Mouse (Mus musculus) right cerebral cortex, postnatal 25 days (tissue): ENCODE measurements at regions not wholly inside any gene's neighbourhood (a gene's known extent, or its start where the extent isn't known, plus 50 kb on each side); places are given as distances from the start of the nearest gene placed in this dataset.

Experiments used
- DNase-seq: peaks from one replicate; pipeline ENCODE4 v3.0.0; 2022

GRCm38 (mm10) chr1:75901146-75901545 lies 355.1 kb downstream of the Slc4a3 start:
- DNase-seq, result no peak

GRCm38 (mm10) chr1:75905699-75906470 lies 359.8 kb downstream of the Slc4a3 start:
- DNase-seq, result no peak

GRCm38 (mm10) chr1:75915311-75915710 lies 369.2 kb downstream of the Slc4a3 start:
- DNase-seq, result no peak

- no peak for DNase-seq
Observed at GRCm38 (mm10) chr1:75916181-75916580, 370.1 kb downstream of the Slc4a3 start.

GRCm38 (mm10) chr1:75919134-75919533 lies 373.1 kb downstream of the Slc4a3 start:
- no peak for DNase-seq

GRCm38 (mm10) chr1:75925046-75925445 lies 379.0 kb downstream of the Slc4a3 start:
- DNase-seq, result no peak

GRCm38 (mm10) chr1:75925802-75926201 lies 379.7 kb downstream of the Slc4a3 start:
- DNase-seq, result peak; percentile 85

GRCm38 (mm10) chr1:75931852-75932251 lies 385.8 kb downstream of the Slc4a3 start:
- DNase-seq, result no peak

GRCm38 (mm10) chr1:75933831-75934230 lies 387.8 kb downstream of the Slc4a3 start:
- DNase-seq, result no peak

GRCm38 (mm10) chr1:75934761-75935160 lies 388.7 kb downstream of the Slc4a3 start:
- DNase-seq, result no peak

- DNase-seq, result no peak
Observed at GRCm38 (mm10) chr1:75935866-75936265, 389.8 kb downstream of the Slc4a3 start.

GRCm38 (mm10) chr1:75936596-75936995 lies 390.5 kb downstream of the Slc4a3 start:
- no peak for DNase-seq

GRCm38 (mm10) chr1:75937331-75937730 lies 391.3 kb downstream of the Slc4a3 start:
- no peak for DNase-seq

GRCm38 (mm10) chr1:75946290-75946839 lies 400.3 kb downstream of the Slc4a3 start:
- DNase-seq, result no peak

- DNase-seq, result peak; percentile 26
Observed at GRCm38 (mm10) chr1:75978203-75978986, 432.3 kb downstream of the Slc4a3 start.

GRCm38 (mm10) chr1:75983057-75983456 lies 437.0 kb downstream of the Slc4a3 start:
- no peak for DNase-seq

GRCm38 (mm10) chr1:75983487-75983886 lies 437.4 kb downstream of the Slc4a3 start:
- no peak for DNase-seq

- DNase-seq, result no peak
Observed at GRCm38 (mm10) chr1:75988496-75988895, 442.4 kb downstream of the Slc4a3 start.

- no peak for DNase-seq
Observed at GRCm38 (mm10) chr1:75992039-75992438, 446.0 kb downstream of the Slc4a3 start.

- no peak for DNase-seq
Observed at GRCm38 (mm10) chr1:75997222-75997621, 451.2 kb downstream of the Slc4a3 start.

- DNase-seq, result peak; percentile 11
Observed at GRCm38 (mm10) chr1:76001124-76001523, 455.1 kb downstream of the Slc4a3 start.

GRCm38 (mm10) chr1:76009601-76010000 lies 463.5 kb downstream of the Slc4a3 start:
- DNase-seq, result no peak

GRCm38 (mm10) chr1:76010212-76010800 lies 464.2 kb downstream of the Slc4a3 start:
- DNase-seq, result no peak
